Mouse (Mus musculus) midbrain, embryonic 10.5 days (tissue): Measurements from ENCODE around the gene Heph. TPM values are rescaled to one million over a fixed set of nuclear protein-coding genes. Genes with fewer than 3 reads are reported as not detected.
"Not testable (repeated sequence)": the region's sequence is repeated elsewhere in the genome, so short reads cannot be mapped to it uniquely, and the experiment has no call there.

ENCODE experiments used
- DNase-seq: peaks from one replicate; pipeline ENCODE4 v3.0.0-alpha.2; 2017; ENCODE audit warnings: low spot score
- H3K27ac ChIP-seq: fragments of 300-500 bp; sonication (generic); replicated peaks from 2 replicates; pipeline ENCODE4 v1.5.1; 2016; ENCODE audit warnings: mild to moderate bottlenecking
- H3K27me3 ChIP-seq: fragments of 300-500 bp; sonication (generic); 2 replicates; pipeline ENCODE4 v1.6.1; 2016; ENCODE audit warnings: low read depth, mild to moderate bottlenecking; ENCODE audit not compliant: poor library complexity, severe bottlenecking
- H3K36me3 ChIP-seq: fragments of 300-500 bp; sonication (generic); 2 replicates; pipeline ENCODE4 v1.6.1; 2016; ENCODE audit warnings: mild to moderate bottlenecking, moderate library complexity
- H3K4me1 ChIP-seq: fragments of 300-500 bp; sonication (generic); 2 replicates; pipeline ENCODE4 v1.6.1; 2016
- H3K4me3 ChIP-seq: fragments of 300-500 bp; sonication (generic); 2 replicates; pipeline ENCODE4 v1.5.1; 2016; ENCODE audit warnings: mild to moderate bottlenecking, moderate library complexity
- H3K9me3 ChIP-seq: fragments of 300-500 bp; sonication (generic); replicated peaks from 2 replicates; pipeline ENCODE4 v1.6.1; 2016; ENCODE audit warnings: mild to moderate bottlenecking
- WGBS: fragments of 180-500 bp; shearing (Covaris S2); methylation state at CpG from one replicate; pipeline ENCODE4 v1.1.7; 2016; 5-methylcytosine and 5-hydroxymethylcytosine counted together
- polyA plus RNA-seq: library from polyadenylated mRNA; unstranded; fragments of >200 nt; fragmentation: Nextera tagmentation; extraction: Ambion mirVana; gene quantifications from 2 replicates; pipeline ENCODE4 v1.2.1, GENCODE M21; 2016

Gene Heph
- polyA plus RNA-seq, result 16.9 and 17.7 TPM in 2 replicates

- DNase-seq, result no peak
- Histone ChIP-seq H3K4me3 (peak within 1 kb of the TSS; percentile 44), H3K27ac (peak within 1 kb of the TSS; percentile 76), H3K4me1 (no peaks in the 10 kb centered on the region), H3K9me3 (no peaks in the 10 kb centered on the region), H3K27me3 (no peaks in the 10 kb centered on the region), H3K36me3 (no peaks in the 10 kb centered on the region)
- 64% methylated on average over 2 of the region's 2 CpGs for WGBS
These were observed at the start of gene Heph for GRCm38 (mm10) chrX:96455149-96455548. TSS of gene Heph (plus strand) at chrX:96455359.

GRCm38 (mm10) chrX:96415351-96415750, 39.8 kb upstream of the Heph start:
- DNase-seq, result not testable (repeated sequence)
- WGBS, result 76% methylated on average over 4 of the region's 4 CpGs

GRCm38 (mm10) chrX:96416970-96417369, 38.2 kb upstream of the Heph start:
- Histone ChIP-seq H3K27ac (no peak overlapping the region), H3K36me3 (no peaks in the 10 kb centered on the region), H3K9me3 (no peaks in the 10 kb centered on the region), H3K4me3 (no peak overlapping the region), H3K27me3 (no peaks in the 10 kb centered on the region), H3K4me1 (no peaks in the 10 kb centered on the region)
- WGBS, result 100% methylated on average over 1 of the region's 1 CpGs
- DNase-seq, result no peak

More at GRCm38 (mm10) chrX:96415351-96415750, 39.8 kb upstream of the Heph start:
- not testable (repeated sequence) for H3K4me3 ChIP-seq, H3K36me3 ChIP-seq, H3K4me1 ChIP-seq, H3K27ac ChIP-seq, H3K9me3 ChIP-seq, H3K27me3 ChIP-seq

DNA sequence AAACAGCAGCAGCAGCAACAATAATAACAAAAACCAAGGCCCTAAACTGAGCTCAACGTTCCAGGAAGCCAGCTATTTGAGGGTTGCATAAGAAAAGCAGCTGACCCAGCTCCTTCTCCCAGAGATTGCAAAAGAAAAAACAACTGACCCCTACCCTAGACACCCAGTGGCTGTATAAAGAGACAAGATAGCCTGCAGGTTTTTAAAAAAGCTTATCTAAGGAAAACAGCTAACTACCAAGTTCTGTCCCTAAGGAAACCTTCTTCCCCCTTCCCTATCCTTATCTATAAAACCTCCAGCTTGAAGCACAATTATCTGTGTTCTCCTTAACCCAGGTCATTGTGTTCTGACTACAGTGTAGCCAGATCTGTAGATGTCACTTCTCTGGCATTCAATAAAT, 37.4 kb upstream of the Heph start:
- no peak overlapping the region for H3K4me3 ChIP-seq
- no peaks in the 10 kb centered on the region for H3K9me3 ChIP-seq
- H3K27ac ChIP-seq, result no peak overlapping the region
- 64% methylated on average over 1 of the region's 1 CpGs for WGBS
- DNase-seq, result no peak
- H3K36me3 ChIP-seq, result no peaks in the 10 kb centered on the region
- no peaks in the 10 kb centered on the region for H3K4me1 ChIP-seq
- H3K27me3 ChIP-seq, result no peaks in the 10 kb centered on the region

DNA sequence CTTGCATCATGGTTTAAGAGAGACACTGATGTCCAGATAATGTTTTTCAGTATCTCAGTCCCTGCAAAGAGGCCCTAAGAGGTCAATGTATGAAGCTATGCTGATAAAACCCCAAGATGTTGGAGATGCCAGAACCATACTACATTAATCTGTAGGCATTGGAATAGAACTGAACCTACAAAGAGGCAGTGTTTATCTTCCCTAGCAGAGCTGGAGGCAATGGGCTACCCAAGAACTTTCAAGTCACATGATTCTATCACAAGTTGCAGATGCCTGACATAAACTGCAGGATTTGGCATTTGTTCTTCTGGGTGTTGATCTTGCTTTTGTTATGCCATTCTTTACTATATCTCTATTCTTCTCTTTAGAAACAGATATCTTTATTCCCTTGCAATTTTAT, 35.8 kb upstream of the Heph start:
- H3K4me3 ChIP-seq, result no peak overlapping the region
- H3K36me3 ChIP-seq, result no peaks in the 10 kb centered on the region
- no peaks in the 10 kb centered on the region for H3K4me1 ChIP-seq
- no peaks in the 10 kb centered on the region for H3K9me3 ChIP-seq
- no peaks in the 10 kb centered on the region for H3K27me3 ChIP-seq
- H3K27ac ChIP-seq, result no peak overlapping the region
- no peak for DNase-seq

GRCm38 (mm10) chrX:96456201-96456963, 1.2 kb downstream of the Heph start, which contains the start of gene Hsf3:
TSS of gene Hsf3 (minus strand) at chrX:96456294.
- H3K4me3 ChIP-seq, result peak within 1 kb of the TSS; percentile 44
- H3K4me1 ChIP-seq, result no peaks in the 10 kb centered on the region
- WGBS, result 32% methylated on average over 9 of the region's 9 CpGs
- H3K36me3 ChIP-seq, result no peaks in the 10 kb centered on the region
- no peaks in the 10 kb centered on the region for H3K9me3 ChIP-seq
- DNase-seq, result peak; percentile 47
- peak within 1 kb of the TSS; percentile 76 for H3K27ac ChIP-seq
- H3K27me3 ChIP-seq, result no peaks in the 10 kb centered on the region

DNA sequence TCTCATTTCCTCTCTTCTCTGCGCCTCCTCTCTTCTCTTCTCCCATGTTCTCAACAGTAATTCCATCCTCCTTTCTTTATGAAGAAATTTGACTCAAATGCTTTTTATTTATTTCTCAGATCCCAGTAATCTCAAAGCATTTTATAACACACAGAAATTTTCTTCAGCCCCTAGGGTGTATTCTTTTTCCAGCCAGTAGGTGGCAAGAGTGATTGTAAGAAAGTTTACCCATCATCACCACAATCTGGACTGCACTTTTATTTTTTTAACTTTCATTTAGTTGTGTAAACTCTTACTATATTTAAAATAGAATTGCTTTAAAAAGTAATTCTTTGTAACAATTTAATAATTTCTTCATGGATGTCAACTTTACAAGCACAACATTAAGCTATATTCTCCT, 46.4 kb downstream of the Heph start:
- no peak for DNase-seq
- no peaks in the 10 kb centered on the region for H3K36me3 ChIP-seq
- H3K9me3 ChIP-seq, result no peaks in the 10 kb centered on the region
- no peak overlapping the region for H3K27ac ChIP-seq
- H3K4me3 ChIP-seq, result no peak overlapping the region
- WGBS, result 52% methylated on average over 1 of the region's 1 CpGs
- no peaks in the 10 kb centered on the region for H3K4me1 ChIP-seq
- H3K27me3 ChIP-seq, result no peaks in the 10 kb centered on the region

Other genes with a start within 250 kb of the Heph start
- gene Vsig4, start 161.9 kb upstream of the Heph start, polyA plus RNA-seq, result not detected in 2 replicates
- 0.19 and 0.41 TPM in 2 replicates for gene Hsf3, start 935 bp downstream of the Heph start, polyA plus RNA-seq